Mouse (Mus musculus) layer of hippocampus, adult 8-10 months (tissue): ENCODE results near the gene Tceanc2. TPM values are rescaled to one million over a fixed set of nuclear protein-coding genes. Genes with fewer than 3 reads are reported as not detected.
A peak's percentile ranks its signal among the peaks of the same experiment; 100 is the strongest.

Experiments
- DNase-seq, 2 experiments: peaks; one replicate each; pipeline ENCODE4 v3.0.0; 2022; ENCODE audit warnings: low spot score in 2 of 2
- total RNA-seq, 4 experiments: library from RNA; stranded (reverse); gene quantifications; 2 replicates each; pipeline ENCODE4 v1.2.4; 2022

Tceanc2 gene
- total RNA-seq, 4 experiments from 2014 or later = 15.9 to 18.9 (median 17.0) TPM

DNA sequence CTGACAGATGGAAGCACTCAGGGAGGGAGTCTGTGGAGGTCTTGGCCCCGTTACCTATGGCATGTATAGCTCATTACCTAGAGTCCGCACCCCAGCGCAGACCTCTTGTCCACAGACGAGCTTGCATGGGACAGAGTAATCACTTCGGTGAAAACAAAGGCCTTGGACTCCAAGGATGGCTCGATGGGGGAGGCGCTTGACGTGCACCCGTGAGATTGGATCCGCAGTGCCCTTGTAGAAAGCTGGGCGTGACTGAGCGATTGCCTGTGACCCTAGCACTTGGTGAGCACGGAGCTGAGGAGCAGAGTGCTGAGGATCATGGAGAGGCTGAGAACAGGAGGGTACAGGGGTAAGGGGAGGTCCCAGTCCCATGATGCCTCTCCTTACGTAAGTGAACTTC lies 87.2 kb downstream of the Tceanc2 start:
- no peak for DNase-seq

- DNase-seq = peak; percentile 75 to 85
Measured at GRCm38 (mm10) chr4:107084858-107085257, 94.1 kb downstream of the Tceanc2 start.

- no peak for DNase-seq
Measured at GRCm38 (mm10) chr4:107084343-107084742, 94.6 kb downstream of the Tceanc2 start.

Other genes starting within 250 kb of the Tceanc2 start
- gene Mrpl37, start 112.2 kb downstream of the Tceanc2 start, total RNA-seq = 10 to 100 TPM; 55.4 to 67.1 (median 61.9) TPM
- gene Cyb5rl, start 112.1 kb downstream of the Tceanc2 start, total RNA-seq = 10 to 100 TPM in 1 of 4 experiments, 1 to 10 TPM in 3; 6.0 to 10.5 (median 7.5) TPM
- gene Cdcp2, start 82.2 kb downstream of the Tceanc2 start, total RNA-seq = not detected
- 100 to 1,000 TPM; 213 to 240 (median 224) TPM for gene Tmem59, start 717 bp downstream of the Tceanc2 start, total RNA-seq
- gene Ldlrad1, start 30.1 kb upstream of the Tceanc2 start, total RNA-seq = under 1 TPM in 1 of 4 experiments, not detected in 3; 0.29 TPM
- gene Lrrc42, start 74.4 kb upstream of the Tceanc2 start, total RNA-seq = 10 to 100 TPM; 30.5 to 38.5 (median 34.3) TPM
- gene Hspb11, start 74.5 kb upstream of the Tceanc2 start, total RNA-seq = 10 to 100 TPM; 18.9 to 24.1 (median 21.0) TPM
- gene Dio1, start 128.1 kb upstream of the Tceanc2 start, total RNA-seq = not detected
- 10 to 100 TPM; 47.8 to 56.9 (median 50.6) TPM for gene Yipf1, start 135.2 kb upstream of the Tceanc2 start, total RNA-seq
- 10 to 100 TPM; 10.4 to 15.3 (median 12.2) TPM for gene Ndc1, start 188.7 kb upstream of the Tceanc2 start, total RNA-seq